Mouse (Mus musculus) v-Abl transformed pro-B cells (cell line): ENCODE measurements around the gene Nfkbil1.

Experiments
- in situ Hi-C, 2 experiments: fragments of 400-800 bp; cut with MboI; formaldehyde crosslinking; loops; one replicate each; pipeline ENCODE4 v1.15.1; 2025; ENCODE audit not compliant: unreplicated experiment in 2 of 2

Nfkbil1 gene

GRCm38 (mm10) chr17:35240384-35241304 is 5.1 kb upstream of the Nfkbil1 start:
- in situ Hi-C loops, result no loop called here

GRCm38 (mm10) chr17:35239700-35240099 is 4.1 kb upstream of the Nfkbil1 start:
- in situ Hi-C loops, result loop anchor here (10.0 kb wide), 2 partner anchors 215 to 235 kb away; partner anchors contain the start of genes Sapcd1 (in 1 of the 2) and Vars (in 1 of the 2)

- in situ Hi-C loops, result loop anchor here (10.0 kb wide), 2 partner anchors 213 to 233 kb away; partner anchors contain the start of genes Sapcd1 (in 1 of the 2) and Vars (in 1 of the 2)
Measured at GRCm38 (mm10) chr17:35237504-35237903, 1.9 kb upstream of the Nfkbil1 start.

GRCm38 (mm10) chr17:35236996-35237395 is 1.4 kb upstream of the Nfkbil1 start:
- in situ Hi-C loops, result loop anchor here (10.0 kb wide), 2 partner anchors 212 to 232 kb away; partner anchors contain the start of genes Sapcd1 (in 1 of the 2) and Vars (in 1 of the 2)

GRCm38 (mm10) chr17:35236390-35236746 is 776 bp upstream of the Nfkbil1 start:
- in situ Hi-C loops, result loop anchor here (10.0 kb wide), 2 partner anchors 212 to 232 kb away; partner anchors contain the start of genes Sapcd1 (in 1 of the 2) and Vars (in 1 of the 2)

GRCm38 (mm10) chr17:35234903-35235302 is 689 bp downstream of the Nfkbil1 start:
- in situ Hi-C loops, result loop anchor here (5.0 to 10.0 kb wide), 4 partner anchors 58 to 230 kb away; partner anchors contain the start of genes Aif1 (in 2 of the 2), D17H6S53E (in 1 of the 2), Sapcd1 (in 1 of the 2) and Vars (in 1 of the 2)

- in situ Hi-C loops, result loop anchor here (5.0 to 10.0 kb wide), 4 partner anchors 57 to 229 kb away; partner anchors contain the start of genes Aif1 (in 2 of the 2), D17H6S53E (in 1 of the 2), Sapcd1 (in 1 of the 2) and Vars (in 1 of the 2)
Measured at GRCm38 (mm10) chr17:35234090-35234489, 1.5 kb downstream of the Nfkbil1 start.

- in situ Hi-C loops, result loop anchor here (5.0 to 10.0 kb wide), 4 partner anchors 56 to 229 kb away; partner anchors contain the start of genes Aif1 (in 2 of the 2), D17H6S53E (in 1 of the 2), Sapcd1 (in 1 of the 2) and Vars (in 1 of the 2)
Measured at GRCm38 (mm10) chr17:35233114-35233980, 2.2 kb downstream of the Nfkbil1 start, which contains the start of gene Atp6v1g2. Atp6v1g2 (plus strand) TSS chr17:35233660.

- in situ Hi-C loops, result loop anchor here (5.0 to 10.0 kb wide), 4 partner anchors 55 to 228 kb away; partner anchors contain the start of genes Aif1 (in 2 of the 2), D17H6S53E (in 1 of the 2), Sapcd1 (in 1 of the 2) and Vars (in 1 of the 2)
Measured at GRCm38 (mm10) chr17:35232659-35233058, 2.9 kb downstream of the Nfkbil1 start.

- in situ Hi-C loops, result loop anchor here (5.0 to 10.0 kb wide), 4 partner anchors 55 to 227 kb away; partner anchors contain the start of genes Aif1 (in 2 of the 2), D17H6S53E (in 1 of the 2), Sapcd1 (in 1 of the 2) and Vars (in 1 of the 2)
Measured at GRCm38 (mm10) chr17:35232043-35232442, 3.5 kb downstream of the Nfkbil1 start.

- in situ Hi-C loops, result loop anchor here (5.0 to 10.0 kb wide), 4 partner anchors 54 to 226 kb away; partner anchors contain the start of genes Aif1 (in 2 of the 2), D17H6S53E (in 1 of the 2), Sapcd1 (in 1 of the 2) and Vars (in 1 of the 2)
Measured at GRCm38 (mm10) chr17:35231022-35231421, 4.6 kb downstream of the Nfkbil1 start.

- in situ Hi-C loops, result no loop called here
Measured at GRCm38 (mm10) chr17:35226561-35227046, 9.0 kb downstream of the Nfkbil1 start.

- in situ Hi-C loops, result no loop called here
Measured at GRCm38 (mm10) chr17:35225456-35225855, 10.1 kb downstream of the Nfkbil1 start.

- in situ Hi-C loops, result no loop called here
Measured at GRCm38 (mm10) chr17:35224641-35225040, 11.0 kb downstream of the Nfkbil1 start.

- in situ Hi-C loops, result no loop called here
Measured at GRCm38 (mm10) chr17:35222299-35222698, 13.3 kb downstream of the Nfkbil1 start.

GRCm38 (mm10) chr17:35220156-35220952 is 15.2 kb downstream of the Nfkbil1 start, which contains the start of gene Gm16181:
Gm16181 (plus strand) TSS chr17:35220834.
- in situ Hi-C loops, result no loop called here

GRCm38 (mm10) chr17:35219601-35220041 is 16.0 kb downstream of the Nfkbil1 start:
- in situ Hi-C loops, result no loop called here

- in situ Hi-C loops, result no loop called here
Measured at GRCm38 (mm10) chr17:35218516-35219193, 16.9 kb downstream of the Nfkbil1 start.
